Mouse (Mus musculus) mouse trophoblast stem cell (cell line): ENCODE results near the gene Tbx18.

Experiments used
- in situ Hi-C, 2 experiments: fragments of 300-500 bp; cut with MseI, MboI; formaldehyde crosslinking; loops; 2 replicates in 1 of 2; 3 replicates in 1 of 2; pipeline ENCODE4 v1.15.1; 2025

Gene Tbx18

DNA sequence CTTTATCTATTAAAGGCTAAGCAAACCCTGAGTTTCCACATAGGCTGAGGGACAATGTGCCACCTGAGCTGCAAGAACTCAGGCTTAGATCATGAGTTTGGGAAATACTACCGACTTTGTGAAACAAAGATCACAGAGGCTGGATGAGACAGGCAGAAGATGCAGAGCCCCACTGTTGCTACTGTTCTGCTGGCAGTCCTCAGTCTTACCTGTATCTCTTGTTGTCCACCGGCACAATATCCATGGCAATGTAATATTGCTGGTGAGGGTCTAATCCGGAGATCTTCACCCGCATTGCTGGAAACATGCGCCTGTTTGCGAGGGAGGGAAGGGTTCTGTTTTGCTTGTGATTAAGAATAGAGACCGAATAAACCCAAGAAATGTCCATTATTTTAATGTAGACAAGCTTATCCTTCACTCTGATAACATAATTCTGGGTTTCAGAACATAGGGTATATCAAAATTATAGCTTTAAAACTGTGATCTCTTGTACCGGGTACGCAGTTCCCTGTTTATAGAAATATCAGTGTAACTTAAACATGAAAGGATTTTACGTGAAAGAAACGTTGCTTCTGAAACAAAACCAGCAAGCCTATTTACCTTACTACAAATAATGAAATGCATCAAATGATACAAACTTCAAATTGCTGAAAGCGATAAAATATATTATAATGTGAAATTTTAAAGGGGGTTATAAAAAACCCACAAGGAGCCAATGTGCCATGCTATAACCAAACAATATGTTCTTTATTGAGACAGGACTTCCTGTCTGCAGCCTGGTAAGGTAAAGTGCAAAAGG is 3.7 kb downstream of the Tbx18 start:
- in situ Hi-C loops, result loop anchor here (10.0 to 25.0 kb wide), 2 partner anchors 497 to 810 kb away; partner anchors contain the start of gene Zfp949 (in 1 of the 2)

DNA sequence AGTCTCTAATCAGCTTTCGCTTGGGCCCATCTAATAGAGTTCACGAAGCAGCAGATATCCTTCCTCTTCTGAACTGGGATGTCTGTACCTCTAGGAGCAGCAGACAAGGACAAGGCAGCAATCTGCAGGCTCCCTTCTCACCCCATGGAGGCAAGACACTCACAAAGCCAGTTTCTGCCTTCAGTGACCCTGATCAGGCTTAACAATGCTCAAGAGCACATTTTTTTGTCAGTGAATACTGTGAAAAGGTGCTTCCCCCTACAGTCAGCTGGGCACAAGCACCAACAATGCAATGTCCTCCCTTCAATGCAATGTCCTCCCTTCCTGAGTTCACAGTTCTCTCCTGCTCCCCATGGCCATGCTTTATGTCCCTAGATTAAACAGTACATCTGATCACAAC is 9.3 kb downstream of the Tbx18 start:
- in situ Hi-C loops, result loop anchor here in 1 of 2 experiments (10.0 kb wide), 1 partner anchor 503 kb away; no protein-coding TSS in a partner anchor

DNA sequence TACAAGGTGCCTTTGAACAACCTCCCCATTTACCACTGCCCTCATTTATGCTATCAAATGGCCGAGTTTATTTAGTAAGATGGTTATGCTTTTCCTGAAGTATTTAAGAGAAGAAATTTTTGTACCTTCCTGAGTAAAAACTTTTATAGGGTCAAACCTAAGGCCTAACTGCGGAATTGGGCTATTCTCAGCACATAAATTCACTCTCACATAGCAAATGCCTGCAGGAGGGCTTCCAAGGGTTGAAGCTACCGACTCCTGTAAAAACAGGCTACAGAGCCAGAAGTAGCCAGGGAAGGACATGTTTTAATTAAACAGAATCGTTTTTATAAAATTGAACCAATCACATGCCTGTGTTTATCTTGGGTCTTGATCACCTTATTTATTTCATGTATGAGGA is 20.7 kb downstream of the Tbx18 start:
- in situ Hi-C loops, result no loop called here

DNA sequence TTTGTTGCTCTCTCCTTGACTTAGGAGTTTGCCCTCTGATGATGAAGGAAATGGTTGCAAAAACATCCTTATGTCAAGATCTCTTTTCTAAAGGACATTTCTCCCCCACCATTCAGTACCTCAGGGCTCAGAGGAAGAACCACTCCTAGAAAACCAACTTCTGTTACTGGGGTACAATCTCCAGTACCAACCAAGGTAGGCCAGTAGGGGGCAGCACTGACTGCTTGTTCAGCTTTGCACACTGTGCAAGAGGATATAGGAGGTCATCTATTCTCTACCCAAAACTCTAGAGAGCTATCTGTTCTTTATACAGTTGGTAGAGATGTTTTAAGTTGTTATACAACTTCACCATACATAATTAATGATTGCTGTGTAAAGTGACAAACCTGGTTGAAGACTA is 22.9 kb downstream of the Tbx18 start:
- in situ Hi-C loops, result no loop called here

DNA sequence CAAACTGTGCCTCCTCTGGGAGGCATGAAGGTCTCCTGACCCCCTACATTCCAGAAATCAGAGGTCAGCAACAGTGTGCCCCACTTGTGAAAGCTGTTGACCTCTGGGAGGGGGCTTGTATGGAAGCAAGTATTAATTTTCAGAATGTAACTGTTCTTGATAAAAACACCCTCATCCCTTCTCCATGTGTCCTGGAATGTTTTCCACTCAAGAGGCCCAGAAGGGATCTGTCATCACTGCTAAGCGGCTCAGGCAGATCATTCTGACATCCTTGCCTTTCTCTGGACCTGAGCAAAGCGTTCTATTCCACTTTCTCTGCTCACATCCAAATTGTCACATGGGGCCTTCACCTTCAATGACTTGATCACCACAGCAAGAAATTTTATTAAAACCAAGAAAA is 28.8 kb downstream of the Tbx18 start:
- in situ Hi-C loops, result no loop called here

DNA sequence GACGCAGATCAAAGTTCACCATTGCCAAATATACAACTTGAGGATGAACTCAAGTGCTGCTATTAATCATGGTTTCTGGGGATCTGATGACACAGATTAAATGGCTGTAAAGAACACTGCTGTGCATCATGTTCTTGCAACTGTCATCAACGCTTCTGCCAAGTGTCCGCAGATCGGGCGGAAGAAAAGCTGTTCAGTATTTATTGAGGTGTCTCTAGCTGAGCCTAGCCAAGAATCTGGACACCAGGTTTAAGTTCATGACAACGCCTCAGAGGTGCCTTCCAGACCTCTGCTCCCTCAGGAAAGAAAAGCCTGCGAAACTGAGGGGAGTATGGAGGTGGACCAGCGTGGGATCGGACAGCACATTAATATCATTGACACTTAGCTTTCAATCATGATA is 44.1 kb downstream of the Tbx18 start:
- in situ Hi-C loops, result no loop called here

DNA sequence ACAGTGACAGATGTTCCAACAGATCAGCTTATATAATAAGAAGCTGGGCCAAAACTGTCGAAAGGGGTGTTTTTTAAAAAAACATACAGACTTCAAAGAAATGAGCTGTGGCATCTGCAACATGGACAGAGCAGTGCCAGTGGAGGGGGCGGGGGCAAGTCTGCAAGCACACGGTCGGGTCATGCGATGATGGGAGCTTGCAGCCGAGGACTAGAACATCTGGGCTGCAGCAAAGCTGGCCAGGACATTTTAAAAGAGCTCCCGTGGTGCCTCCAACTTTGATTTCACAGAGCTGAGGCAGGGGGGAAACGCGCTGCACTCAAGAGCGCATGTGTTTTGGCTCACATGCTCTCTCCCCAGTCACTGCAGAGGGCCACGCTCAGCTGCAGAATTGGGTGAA is 48.8 kb downstream of the Tbx18 start:
- in situ Hi-C loops, result no loop called here
